Mouse (Mus musculus): ENCODE results near the gene Gmeb1. TPM values are rescaled to one million over a fixed set of nuclear protein-coding genes. Genes with fewer than 3 reads are reported as not detected.

Gmeb1 gene
- polyA plus RNA-seq, 1 experiment from 2014 or later: 37.4 TPM

GRCm38 (mm10) chr4:132210325-132210724, 51.1 kb downstream of the Gmeb1 start:
- peak overlapping the region; percentile 100 for H3K4me3 ChIP-seq (ENCODE audit: low read depth, low read length)
- no peak for ATAC-seq (ENCODE audit: insufficient number of reproducible peaks, insufficient read depth, low FRiP score, low read depth)
- H3K4me1 ChIP-seq (ENCODE audit: control insufficient read depth, insufficient read depth, low read length): peaks cover 17% of the 10 kb centered on the region; the same call in 1 of the 2 replicates
- H3K36me3 ChIP-seq (ENCODE audit: control insufficient read depth, insufficient read depth, low read length): peaks cover 17% of the 10 kb centered on the region; the same call in 1 of the 2 replicates
- H3K4me2 ChIP-seq (replicated peaks; ENCODE audit: low read depth, low read length): peak overlapping the region; percentile 92
- H3K9ac ChIP-seq (replicated peaks; ENCODE audit: low read depth, low read length): peak overlapping the region; percentile 100
- no peak overlapping the region for H3K27ac ChIP-seq (ENCODE audit: low read length)
- H3K27me3 ChIP-seq (ENCODE audit: control insufficient read depth, insufficient read depth, low read length): no peaks in the 10 kb centered on the region
- H3K9me3 ChIP-seq (ENCODE audit: control insufficient read depth, low read depth, low read length): no peaks in the 10 kb centered on the region
- 7% methylated on average over 2 of the region's 2 CpGs for WGBS

- Histone ChIP-seq H3K4me1 (ENCODE audit: control insufficient read depth, insufficient read depth, low read length) (peaks cover 17% of the 10 kb centered on the region; the same call in 1 of the 2 replicates), H3K36me3 (ENCODE audit: control insufficient read depth, insufficient read depth, low read length) (peaks cover 27% of the 10 kb centered on the region; the same call in 1 of the 2 replicates), H3K4me2 (replicated peaks; ENCODE audit: low read depth, low read length) (no peak overlapping the region; the same call in 1 of the 2 replicates), H3K9me3 (ENCODE audit: control insufficient read depth, low read depth, low read length) (no peaks in the 10 kb centered on the region), H3K9ac (replicated peaks; ENCODE audit: low read depth, low read length) (no peak overlapping the region), H3K4me3 (ENCODE audit: low read depth, low read length) (no peak overlapping the region), H3K27me3 (ENCODE audit: control insufficient read depth, insufficient read depth, low read length) (no peaks in the 10 kb centered on the region), H3K27ac (ENCODE audit: low read length) (no peak overlapping the region)
- 85% methylated on average over 2 of the region's 2 CpGs for WGBS
- ATAC-seq (ENCODE audit: insufficient number of reproducible peaks, insufficient read depth, low FRiP score, low read depth): no peak
Measured at GRCm38 (mm10) chr4:132209299-132209698, 52.1 kb downstream of the Gmeb1 start.

- Histone ChIP-seq H3K27ac (ENCODE audit: low read length) (no peak overlapping the region), H3K9ac (replicated peaks; ENCODE audit: low read depth, low read length) (no peak overlapping the region), H3K4me2 (replicated peaks; ENCODE audit: low read depth, low read length) (no peak overlapping the region), H3K4me1 (ENCODE audit: control insufficient read depth, insufficient read depth, low read length) (peaks cover 17% of the 10 kb centered on the region; the same call in 1 of the 2 replicates), H3K27me3 (ENCODE audit: control insufficient read depth, insufficient read depth, low read length) (no peaks in the 10 kb centered on the region), H3K4me3 (ENCODE audit: low read depth, low read length) (no peak overlapping the region), H3K36me3 (ENCODE audit: control insufficient read depth, insufficient read depth, low read length) (peaks cover 46% of the 10 kb centered on the region), H3K9me3 (ENCODE audit: control insufficient read depth, low read depth, low read length) (no peaks in the 10 kb centered on the region)
- ATAC-seq (ENCODE audit: insufficient number of reproducible peaks, insufficient read depth, low FRiP score, low read depth): no peak
- 82% methylated on average over 4 of the region's 4 CpGs for whole genome bisulfite sequencing
Measured at GRCm38 (mm10) chr4:132207280-132207679, 54.1 kb downstream of the Gmeb1 start.

DNA sequence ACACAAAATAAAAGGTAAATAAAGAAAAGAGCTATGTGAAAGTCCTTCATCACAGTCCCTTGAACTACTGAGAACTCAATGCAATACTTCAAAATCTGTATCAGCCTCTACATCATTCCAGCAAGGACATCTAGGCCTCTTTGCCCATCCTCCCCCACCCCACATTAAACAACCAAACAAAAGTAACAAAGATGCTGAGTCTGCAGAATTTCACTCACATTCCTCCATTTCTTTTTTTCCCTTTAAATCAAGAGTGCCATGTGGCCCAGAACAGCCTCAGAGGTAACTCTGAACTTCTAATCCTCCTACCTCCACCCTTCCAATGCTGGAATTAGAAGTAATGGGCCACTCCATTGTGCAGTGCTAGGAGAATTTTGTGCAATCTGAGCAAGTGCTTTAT, 62.6 kb downstream of the Gmeb1 start:
- Histone ChIP-seq H3K4me1 (ENCODE audit: control insufficient read depth, insufficient read depth, low read length) (peaks cover 16% of the 10 kb centered on the region; the same call in 1 of the 2 replicates), H3K27me3 (ENCODE audit: control insufficient read depth, insufficient read depth, low read length) (no peaks in the 10 kb centered on the region), H3K27ac (ENCODE audit: low read length) (no peak overlapping the region), H3K4me3 (ENCODE audit: low read depth, low read length) (no peak overlapping the region), H3K4me2 (replicated peaks; ENCODE audit: low read depth, low read length) (no peak overlapping the region), H3K9ac (replicated peaks; ENCODE audit: low read depth, low read length) (no peak overlapping the region), H3K9me3 (ENCODE audit: control insufficient read depth, low read depth, low read length) (no peaks in the 10 kb centered on the region), H3K36me3 (ENCODE audit: control insufficient read depth, insufficient read depth, low read length) (peaks cover 27% of the 10 kb centered on the region)
- ATAC-seq (ENCODE audit: insufficient number of reproducible peaks, insufficient read depth, low FRiP score, low read depth): no peak

GRCm38 (mm10) chr4:132198285-132198712, 63.1 kb downstream of the Gmeb1 start:
- no peak overlapping the region for H3K4me2 ChIP-seq (replicated peaks; ENCODE audit: low read depth, low read length)
- WGBS: 39% methylated on average over 4 of the region's 4 CpGs

GRCm38 (mm10) chr4:132194975-132195374, 66.4 kb downstream of the Gmeb1 start:
- H3K36me3 ChIP-seq (ENCODE audit: control insufficient read depth, insufficient read depth, low read length): peaks cover 15% of the 10 kb centered on the region; the same call in 1 of the 2 replicates
- H3K27me3 ChIP-seq (ENCODE audit: control insufficient read depth, insufficient read depth, low read length): no peaks in the 10 kb centered on the region
- WGBS: 75% methylated on average over 3 of the region's 3 CpGs
- no peaks in the 10 kb centered on the region for H3K9me3 ChIP-seq (ENCODE audit: control insufficient read depth, low read depth, low read length)
- ATAC-seq (ENCODE audit: insufficient number of reproducible peaks, insufficient read depth, low FRiP score, low read depth): no peak
- H3K4me1 ChIP-seq (ENCODE audit: control insufficient read depth, insufficient read depth, low read length): peaks cover 13% of the 10 kb centered on the region; the same call in 1 of the 2 replicates
- no peak overlapping the region for H3K9ac ChIP-seq (replicated peaks; ENCODE audit: low read depth, low read length)
- H3K27ac ChIP-seq (ENCODE audit: low read length): no peak overlapping the region
- H3K4me3 ChIP-seq (ENCODE audit: low read depth, low read length): no peak overlapping the region
- H3K4me2 ChIP-seq (replicated peaks; ENCODE audit: low read depth, low read length): no peak overlapping the region

More at GRCm38 (mm10) chr4:132198285-132198712, 63.1 kb downstream of the Gmeb1 start:
- H3K27me3 ChIP-seq (ENCODE audit: control insufficient read depth, insufficient read depth, low read length): no peaks in the 10 kb centered on the region
- peak; percentile 80 for ATAC-seq (ENCODE audit: insufficient number of reproducible peaks, insufficient read depth, low FRiP score, low read depth)
- peaks cover 23% of the 10 kb centered on the region for H3K36me3 ChIP-seq (ENCODE audit: control insufficient read depth, insufficient read depth, low read length)
- H3K9me3 ChIP-seq (ENCODE audit: control insufficient read depth, low read depth, low read length): no peaks in the 10 kb centered on the region
- H3K4me1 ChIP-seq (ENCODE audit: control insufficient read depth, insufficient read depth, low read length): peaks cover 16% of the 10 kb centered on the region; the same call in 1 of the 2 replicates
- H3K4me3 ChIP-seq (ENCODE audit: low read depth, low read length): no peak overlapping the region
- H3K9ac ChIP-seq (replicated peaks; ENCODE audit: low read depth, low read length): no peak overlapping the region
- H3K27ac ChIP-seq (ENCODE audit: low read length): no peak overlapping the region

- ATAC-seq (ENCODE audit: insufficient number of reproducible peaks, insufficient read depth, low FRiP score, low read depth): no peak
- H3K9me3 ChIP-seq (ENCODE audit: control insufficient read depth, low read depth, low read length): no peaks in the 10 kb centered on the region
- WGBS: 94% methylated on average over 6 of the region's 6 CpGs
- no peak overlapping the region for H3K27ac ChIP-seq (ENCODE audit: low read length)
- H3K36me3 ChIP-seq (ENCODE audit: control insufficient read depth, insufficient read depth, low read length): peaks cover 14% of the 10 kb centered on the region; the same call in 1 of the 2 replicates
- H3K4me3 ChIP-seq (ENCODE audit: low read depth, low read length): no peak overlapping the region
- no peaks in the 10 kb centered on the region for H3K27me3 ChIP-seq (ENCODE audit: control insufficient read depth, insufficient read depth, low read length)
- no peak overlapping the region for H3K4me2 ChIP-seq (replicated peaks; ENCODE audit: low read depth, low read length)
- peaks cover 10% of the 10 kb centered on the region; the same call in 1 of the 2 replicates for H3K4me1 ChIP-seq (ENCODE audit: control insufficient read depth, insufficient read depth, low read length)
- H3K9ac ChIP-seq (replicated peaks; ENCODE audit: low read depth, low read length): no peak overlapping the region
Measured at GRCm38 (mm10) chr4:132194373-132194772, 67.0 kb downstream of the Gmeb1 start.

- Histone ChIP-seq H3K4me1 (ENCODE audit: control insufficient read depth, insufficient read depth, low read length) (no peaks in the 10 kb centered on the region), H3K27me3 (ENCODE audit: control insufficient read depth, insufficient read depth, low read length) (no peaks in the 10 kb centered on the region), H3K9me3 (ENCODE audit: control insufficient read depth, low read depth, low read length) (no peaks in the 10 kb centered on the region), H3K9ac (replicated peaks; ENCODE audit: low read depth, low read length) (no peak overlapping the region), H3K4me2 (replicated peaks; ENCODE audit: low read depth, low read length) (no peak overlapping the region), H3K36me3 (ENCODE audit: control insufficient read depth, insufficient read depth, low read length) (peaks cover 47% of the 10 kb centered on the region), H3K4me3 (ENCODE audit: low read depth, low read length) (no peak overlapping the region), H3K27ac (ENCODE audit: low read length) (no peak overlapping the region)
- 84% methylated on average over 2 of the region's 2 CpGs for WGBS
- no peak for ATAC-seq (ENCODE audit: insufficient number of reproducible peaks, insufficient read depth, low FRiP score, low read depth)
Measured at GRCm38 (mm10) chr4:132187826-132188401, 73.5 kb downstream of the Gmeb1 start.

Measured in stomach, embryonic 14.5 days (tissue).